Comparison of ENCODE assay signal across 13 mouse cellular contexts in genomic region chr15:79127101-79127500, GRCm38 (mm10). TPM values are rescaled to one million over a fixed set of nuclear protein-coding genes. Genes with fewer than 3 reads are reported as not detected.
"Had no signal": no experiment of that assay in that cellular context is flagged by ENCODE, and none has a peak within 500 bp of the region (broad histone marks: within the 10 kb centered on the region; RNA-seq: fewer than 3 reads in every experiment).

No protein-coding gene starts in this region.

- H3K4me3 ChIP-seq: megakaryocyte, embryonic 14.5 days; midbrain, embryonic 12.5 days; neural tube, embryonic 12.5 days; stomach, embryonic 15.5 days had no signal

- DNase-seq: right cerebral cortex, postnatal 14 days had no signal

- H3K27me3 ChIP-seq: megakaryocyte, embryonic 14.5 days; midbrain, embryonic 12.5 days; neural tube, embryonic 12.5 days; stomach, embryonic 15.5 days had no signal

- H3K9ac ChIP-seq: liver, embryonic 14.5 days; lung, embryonic 14.5 days; midbrain, embryonic 12.5 days; neural tube, embryonic 12.5 days; stomach, embryonic 15.5 days had no signal

- H3K4me1 ChIP-seq: midbrain, embryonic 12.5 days; stomach, embryonic 15.5 days had no signal

- H3K9me3 ChIP-seq: neural tube, embryonic 12.5 days; stomach, embryonic 15.5 days had no signal

- H3K27ac ChIP-seq: liver, embryonic 14.5 days; macrophage; midbrain, embryonic 12.5 days; neural tube, embryonic 12.5 days; stomach, embryonic 15.5 days; stomach, postnatal 0 days had no signal

- ATAC-seq: midbrain, embryonic 16.5 days had no signal

- H3K4me2 ChIP-seq: lung, embryonic 14.5 days; midbrain, embryonic 12.5 days; neural tube, embryonic 12.5 days; stomach, embryonic 15.5 days had no signal

RNA-seq across cellular contexts. Expression of gene 1700088E04Rik, which starts 14.0 kb away (rescaled TPM):
- total RNA-seq: monocyte, adult 5-6 weeks had no signal

RNA-seq across cellular contexts. Expression of gene Sox10, which starts 37.9 kb away (rescaled TPM):
- total RNA-seq: megakaryocyte progenitor cell, adult 5-6 weeks; monocyte, adult 5-6 weeks; neutrophil, adult 5-6 weeks had no signal
- polyA plus RNA-seq: macrophage had no signal
